Mouse (Mus musculus) E14TG2a.4 (cell line): Measurements from ENCODE around the gene Gys1.
A peak's percentile ranks its signal among the peaks of the same experiment; 100 is the strongest.

Experiments
- CTCF ChIP-seq: conservative IDR thresholded peaks from 2 replicates; pipeline ENCODE4 v1.5.1; 2014; ENCODE audit warnings: low read length
- POU5F1 ChIP-seq: IDR thresholded peaks from 2 replicates; pipeline ENCODE4 v1.6.1; 2014; ENCODE audit warnings: low read length, borderline replicate concordance

- TF ChIP-seq CTCF (peak; percentile 81), POU5F1 (no peak)
Measured at GRCm38 (mm10) chr7:45405091-45406075, 29.3 kb upstream of the Gys1 start, which contains the start of gene Kcna7.
